Mouse (Mus musculus) lung, postnatal 0 days (tissue): ENCODE measurements around the gene Habp2. TPM values are rescaled to one million over a fixed set of nuclear protein-coding genes. Genes with fewer than 3 reads are reported as not detected.
A peak's percentile ranks its signal among the peaks of the same experiment; 100 is the strongest.
"Not testable (repeated sequence)": the region's sequence is repeated elsewhere in the genome, so short reads cannot be mapped to it uniquely, and the experiment has no call there.

Source experiments
- ATAC-seq: fragments of 200-750 bp; cut with Nextera tagmentation; 2 replicates; pipeline ENCODE4 v1.8.0; 2017; ENCODE audit warnings: moderate library complexity
- DNase-seq: peaks from one replicate; pipeline ENCODE4 v3.0.0-alpha.2; 2016; ENCODE audit warnings: low spot score
- H3K27ac ChIP-seq: fragments of 300-500 bp; sonication (generic); 2 replicates; pipeline ENCODE4 v1.5.1; 2014; ENCODE audit warnings: antibody characterized with exemption, mild to moderate bottlenecking, low read length, mixed read lengths
- H3K27me3 ChIP-seq: fragments of 300-500 bp; sonication (generic); replicated peaks from 2 replicates; pipeline ENCODE4 v1.6.1; 2014; ENCODE audit warnings: low read length, mixed read lengths; ENCODE audit not compliant: insufficient read depth
- H3K36me3 ChIP-seq: fragments of 300-500 bp; sonication (generic); 2 replicates; pipeline ENCODE4 v1.6.1; 2014; ENCODE audit warnings: low read length, mixed read lengths; ENCODE audit not compliant: insufficient read depth
- H3K4me1 ChIP-seq: fragments of 300-500 bp; sonication (generic); 2 replicates; pipeline ENCODE4 v1.6.1; 2014; ENCODE audit warnings: antibody characterized with exemption, low read depth, low read length, mixed read lengths; ENCODE audit not compliant: insufficient read depth
- H3K4me2 ChIP-seq: fragments of 300-500 bp; sonication (generic); replicated peaks from 2 replicates; pipeline ENCODE4 v1.6.1; 2014; ENCODE audit warnings: low read depth, mild to moderate bottlenecking, low read length, moderate library complexity, mixed read lengths
- H3K4me3 ChIP-seq: fragments of 300-500 bp; sonication (generic); 2 replicates; pipeline ENCODE4 v1.5.1; 2014; ENCODE audit warnings: low read depth, low read length
- H3K9ac ChIP-seq: fragments of 300-500 bp; sonication (generic); replicated peaks from 2 replicates; pipeline ENCODE4 v1.6.1; 2014; ENCODE audit warnings: low read depth, mild to moderate bottlenecking
- H3K9me3 ChIP-seq: fragments of 300-500 bp; sonication (generic); 2 replicates; pipeline ENCODE4 v1.6.1; 2016; ENCODE audit warnings: low read length, mixed read lengths
- CTCF ChIP-seq: IDR thresholded peaks from 2 replicates; pipeline ENCODE4 v1.5.1; 2016; ENCODE audit warnings: antibody characterized with exemption, mild to moderate bottlenecking
- EP300 ChIP-seq: IDR thresholded peaks from 2 replicates; pipeline ENCODE4 v1.6.1; 2016; ENCODE audit warnings: antibody characterized with exemption, mild to moderate bottlenecking, control low read depth
- WGBS: fragments of 180-500 bp; shearing (Covaris S2); extraction: QIAGEN DNeasy Blood & Tissue Kit; methylation state at CpG from one replicate; pipeline ENCODE4 v1.1.7; 2014; 5-methylcytosine and 5-hydroxymethylcytosine counted together
- polyA plus RNA-seq: library from polyadenylated mRNA; unstranded; fragments of >200 nt; fragmentation: Nextera tagmentation; extraction: Ambion mirVana; gene quantifications from 2 replicates; pipeline ENCODE4 v1.2.1, GENCODE M21; 2015

Habp2 gene
- polyA plus RNA-seq, 1 experiment from 2014 or later, result 0.18 TPM

DNA sequence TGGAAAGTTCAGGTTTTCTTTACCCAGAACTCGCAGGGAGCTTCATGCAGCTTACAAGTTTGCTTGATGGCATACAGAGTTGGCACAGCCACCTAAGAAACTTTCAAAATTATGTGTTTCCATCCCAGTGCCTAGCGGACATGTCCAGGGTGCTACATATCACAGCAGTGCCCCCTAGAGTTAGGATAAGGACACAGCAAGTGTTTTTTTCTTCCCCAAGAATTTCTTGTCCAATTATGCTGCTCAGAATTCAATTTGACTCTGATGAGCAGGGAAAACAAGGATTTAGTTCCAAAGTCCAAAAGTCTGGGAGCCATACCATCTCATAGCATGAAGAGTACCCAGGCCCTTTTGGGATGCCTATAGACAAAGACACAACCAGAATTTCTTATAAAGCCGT lies 59.1 kb downstream of the Habp2 start:
- Histone ChIP-seq H3K27me3 (no peaks in the 10 kb centered on the region), H3K36me3 (no peaks in the 10 kb centered on the region), H3K27ac (no peak overlapping the region), H3K4me1 (no peaks in the 10 kb centered on the region), H3K4me2 (no peak overlapping the region), H3K9me3 (no peaks in the 10 kb centered on the region), H3K9ac (no peak overlapping the region), H3K4me3 (no peak overlapping the region)
- WGBS, result 66% methylated on average over 3 of the region's 3 CpGs
- ATAC-seq (no peak), DNase-seq (peak; percentile 62)
- TF ChIP-seq CTCF (peak; percentile 70), EP300 (no peak)

DNA sequence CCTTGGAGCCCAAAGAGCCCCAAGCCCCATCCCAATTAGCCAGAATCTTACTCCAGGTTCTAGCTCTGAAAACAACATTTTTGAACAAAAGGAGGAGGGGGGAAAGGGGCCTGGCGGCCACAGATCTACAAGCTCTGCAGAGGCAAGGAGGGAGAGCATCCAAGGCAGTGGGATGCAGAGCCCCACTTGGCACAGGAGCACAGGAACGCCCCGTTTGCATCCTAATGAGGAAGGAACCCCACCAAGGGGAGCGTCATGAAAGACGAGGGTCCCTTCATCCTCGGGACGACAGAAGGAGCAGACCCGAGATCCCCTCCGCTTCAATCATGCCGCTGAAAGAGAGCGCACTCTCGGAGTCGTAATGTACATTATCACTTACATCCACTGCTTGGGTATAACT lies 59.8 kb downstream of the Habp2 start:
- no peak for ATAC-seq
- H3K27ac ChIP-seq, result no peak overlapping the region
- WGBS, result 47% methylated on average over 13 of the region's 13 CpGs

DNA sequence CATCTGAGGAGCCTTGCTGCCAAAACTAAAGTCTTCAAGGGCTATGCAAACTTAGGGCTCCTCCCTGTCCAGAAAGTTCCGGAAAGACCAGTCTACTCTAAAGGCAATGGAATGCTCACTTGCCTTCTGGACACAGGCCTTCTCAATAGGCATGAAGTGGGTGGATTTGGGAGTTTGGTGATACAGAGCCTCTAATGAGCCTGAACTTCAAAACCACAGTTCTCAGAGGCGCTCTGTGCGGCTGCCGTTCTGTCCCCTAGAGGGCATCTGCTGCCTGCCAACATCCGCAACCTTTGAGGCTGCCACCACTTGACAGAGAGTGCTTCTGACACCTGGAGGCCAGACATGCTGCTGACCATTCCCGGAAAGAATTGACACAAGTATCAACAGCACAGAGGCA lies 62.4 kb downstream of the Habp2 start:
- H3K27me3 ChIP-seq, result no peaks in the 10 kb centered on the region
- DNase-seq (peak; percentile 76), ATAC-seq (peak; percentile 88)
- 14% methylated on average over 6 of the region's 6 CpGs for WGBS
- no peak overlapping the region for H3K4me2 ChIP-seq
- H3K36me3 ChIP-seq, result no peaks in the 10 kb centered on the region
- TF ChIP-seq EP300 (no peak; the same call in 1 of the 2 replicates), CTCF (peak; percentile 71)
- no peak overlapping the region for H3K9ac ChIP-seq
- no peaks in the 10 kb centered on the region for H3K4me1 ChIP-seq
- H3K27ac ChIP-seq, result no peak overlapping the region
- no peaks in the 10 kb centered on the region for H3K9me3 ChIP-seq
- no peak overlapping the region for H3K4me3 ChIP-seq

More for the DNA sequence above, 59.8 kb downstream of the Habp2 start:
- Histone ChIP-seq H3K9me3 (no peaks in the 10 kb centered on the region), H3K36me3 (no peaks in the 10 kb centered on the region), H3K4me3 (no peak overlapping the region), H3K27me3 (no peaks in the 10 kb centered on the region), H3K4me2 (no peak overlapping the region), H3K4me1 (no peaks in the 10 kb centered on the region), H3K9ac (no peak overlapping the region)
- no peak for TF ChIP-seq CTCF
- TF ChIP-seq EP300, result no peak
- DNase-seq, result no peak

DNA sequence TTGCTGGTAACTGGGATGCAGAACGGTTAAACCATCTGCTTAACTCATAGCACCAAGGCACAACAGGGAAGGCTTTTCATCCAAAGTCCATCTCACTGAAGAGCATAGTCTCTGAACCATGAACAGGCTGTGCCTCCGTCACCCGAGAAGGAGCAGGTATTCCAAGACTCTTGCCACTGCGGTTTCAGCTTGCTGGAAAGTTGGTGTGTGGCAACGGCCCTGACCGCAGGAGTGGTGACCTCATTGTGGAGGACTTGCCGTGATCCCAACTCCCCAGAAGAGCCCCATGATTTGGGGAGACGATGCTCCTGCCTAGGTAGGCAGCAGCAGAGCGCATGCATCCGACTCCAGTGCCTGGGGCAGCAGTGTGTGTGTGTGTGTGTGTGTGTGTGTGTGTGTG lies 66.8 kb downstream of the Habp2 start:
- DNase-seq (no peak), ATAC-seq (no peak)
- no peak overlapping the region for H3K9ac ChIP-seq
- TF ChIP-seq CTCF (no peak), EP300 (no peak)
- no peaks in the 10 kb centered on the region for H3K9me3 ChIP-seq
- WGBS, result 82% methylated on average over 10 of the region's 10 CpGs
- no peak overlapping the region for H3K4me3 ChIP-seq
- H3K27me3 ChIP-seq, result no peaks in the 10 kb centered on the region
- no peaks in the 10 kb centered on the region for H3K4me1 ChIP-seq
- H3K27ac ChIP-seq, result no peak overlapping the region
- H3K36me3 ChIP-seq, result no peaks in the 10 kb centered on the region
- H3K4me2 ChIP-seq, result no peak overlapping the region

DNA sequence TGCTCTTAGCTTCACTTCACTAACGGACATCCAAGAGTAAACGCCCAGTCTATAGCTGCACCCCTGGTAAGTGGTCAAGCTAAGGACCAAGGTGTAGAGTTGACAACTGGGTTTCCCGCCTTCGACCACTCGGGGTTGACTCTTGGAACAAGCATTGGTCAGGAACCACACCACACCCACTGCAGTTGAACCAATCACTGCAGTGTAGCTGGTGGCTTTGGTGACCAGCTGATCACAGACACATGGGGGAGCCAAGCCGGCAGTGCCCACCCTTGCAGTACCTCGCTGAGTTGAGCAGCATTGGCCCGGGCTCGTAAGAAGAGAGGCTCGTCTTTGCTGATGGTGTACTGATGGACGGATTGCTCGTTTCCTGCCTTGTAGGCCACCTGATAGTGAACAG lies 68.3 kb downstream of the Habp2 start:
- no peaks in the 10 kb centered on the region for H3K27me3 ChIP-seq
- no peaks in the 10 kb centered on the region for H3K9me3 ChIP-seq
- H3K4me3 ChIP-seq, result no peak overlapping the region
- H3K4me2 ChIP-seq, result no peak overlapping the region
- DNase-seq (no peak), ATAC-seq (no peak)
- H3K4me1 ChIP-seq, result no peaks in the 10 kb centered on the region
- no peaks in the 10 kb centered on the region for H3K36me3 ChIP-seq
- WGBS, result 82% methylated on average over 12 of the region's 12 CpGs
- no peak overlapping the region for H3K27ac ChIP-seq
- TF ChIP-seq CTCF (no peak), EP300 (no peak)
- H3K9ac ChIP-seq, result no peak overlapping the region

DNA sequence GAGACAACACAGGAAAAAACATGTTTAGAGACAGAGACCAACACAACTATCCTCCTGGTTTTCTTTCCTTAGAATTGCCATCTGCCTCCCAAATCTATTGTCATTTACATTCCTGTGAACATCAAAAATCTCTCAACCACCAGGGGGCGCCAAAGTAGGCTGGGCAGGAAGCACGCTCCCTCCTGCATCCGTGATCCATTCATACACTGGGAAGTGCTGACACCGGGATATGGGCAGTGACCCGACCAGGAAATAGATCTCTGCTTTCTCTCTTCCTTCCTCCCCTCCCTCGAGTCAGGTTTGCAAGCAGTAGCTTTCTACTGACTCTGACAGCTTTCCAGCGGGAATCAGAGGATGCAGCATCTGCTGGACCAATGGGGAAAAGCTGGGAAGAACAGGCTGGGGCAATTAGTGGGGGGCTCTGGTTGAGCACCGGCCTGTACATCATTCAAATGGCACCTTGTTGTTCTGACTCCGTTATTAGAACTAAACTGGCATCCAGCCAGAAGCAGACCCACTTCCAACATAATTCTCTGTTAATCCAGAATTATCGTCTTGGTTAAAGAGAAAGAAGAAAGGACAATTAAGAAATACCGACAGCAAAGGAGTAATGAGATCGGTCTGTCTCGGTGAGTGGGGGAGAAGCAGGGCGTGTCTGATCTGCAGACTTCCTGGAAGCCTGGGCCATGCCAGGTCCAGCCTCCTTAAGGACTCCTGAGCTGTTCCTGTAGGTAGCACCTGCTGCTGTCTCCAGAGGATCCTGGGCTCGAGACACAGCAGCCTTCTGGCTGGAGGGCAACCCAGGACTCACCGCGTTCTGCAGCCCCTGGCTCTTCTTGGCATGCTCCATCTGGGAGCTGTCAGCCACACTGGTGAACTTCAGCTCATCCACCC lies 69.8 kb downstream of the Habp2 start:
- whole genome bisulfite sequencing, result 24% methylated on average over 17 of the region's 17 CpGs
- Histone ChIP-seq H3K36me3 (no peaks in the 10 kb centered on the region), H3K9me3 (no peaks in the 10 kb centered on the region), H3K4me3 (no peak overlapping the region), H3K4me1 (no peaks in the 10 kb centered on the region), H3K4me2 (peak overlapping the region; percentile 42), H3K27me3 (no peaks in the 10 kb centered on the region), H3K27ac (no peak overlapping the region), H3K9ac (no peak overlapping the region)
- TF ChIP-seq EP300, result no peak
- TF ChIP-seq CTCF, result peak; percentile 89
- DNase-seq (peak; percentile 80), ATAC-seq (peak; percentile 56)

DNA sequence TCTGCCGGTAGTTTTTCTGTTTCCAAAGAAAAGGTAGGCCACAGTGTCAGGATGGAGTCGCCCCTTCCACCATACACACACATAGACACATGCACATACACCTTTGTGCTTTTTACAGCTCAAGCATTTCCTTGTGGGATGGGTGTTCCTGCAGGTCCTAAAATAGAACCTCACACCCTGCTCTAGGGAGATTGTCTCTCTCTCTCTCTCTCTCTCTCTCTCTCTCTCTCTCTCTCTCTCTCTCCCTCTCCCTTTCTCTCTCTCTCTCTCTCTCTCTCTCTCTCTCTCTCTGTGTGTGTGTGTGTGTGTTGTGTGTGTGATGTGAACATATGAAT lies 70.4 kb downstream of the Habp2 start:
- DNase-seq, H3K9ac ChIP-seq, H3K36me3 ChIP-seq, H3K9me3 ChIP-seq, ATAC-seq, H3K4me1 ChIP-seq, H3K27ac ChIP-seq, H3K4me3 ChIP-seq, H3K4me2 ChIP-seq, H3K27me3 ChIP-seq: not testable (repeated sequence)
- WGBS, result 50% methylated on average over 2 of the region's 2 CpGs
